Mouse (Mus musculus) kidney, adult 2 months (tissue): ENCODE data around the gene Ring1.

ENCODE experiments used
- CTCF ChIP-seq: fragments of 200-500 bp; conservative IDR thresholded peaks from 2 replicates; pipeline ENCODE4 v1.5.1; 2011; ENCODE audit warnings: low read depth, mild to moderate bottlenecking, control low read depth, low read length, moderate library complexity, mixed read lengths; ENCODE audit not compliant: insufficient read depth, insufficient read length
- POLR2A ChIP-seq: fragments of 200-500 bp; IDR thresholded peaks from one replicate; pipeline ENCODE4 v1.6.1; 2011; ENCODE audit warnings: low read depth, low read length, control low read depth

DNA sequence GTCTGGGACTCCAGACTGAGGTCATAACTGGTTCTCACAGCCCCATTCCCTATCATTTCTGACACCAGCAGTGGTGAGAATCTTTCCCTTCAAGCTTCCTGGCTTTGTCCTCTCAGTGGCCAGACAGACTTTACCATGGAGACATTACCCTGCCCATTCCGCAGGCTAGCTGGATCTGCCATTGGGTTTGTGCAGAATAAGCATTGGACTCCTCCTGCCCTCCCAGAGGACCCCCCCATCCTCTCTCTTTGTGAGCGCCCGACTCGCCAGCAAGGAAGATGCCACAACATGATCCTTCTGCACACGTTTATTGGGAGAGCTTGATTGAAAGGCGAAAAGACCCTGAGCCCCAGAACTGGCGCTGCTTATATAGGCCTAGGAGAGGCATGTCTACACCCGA is 11.0 kb downstream of the Ring1 start:
- TF ChIP-seq CTCF, result no peak
- TF ChIP-seq POLR2A, result no peak
